Mouse (Mus musculus): ENCODE results near the gene Lhfpl4. TPM values are rescaled to one million over a fixed set of nuclear protein-coding genes. Genes with fewer than 3 reads are reported as not detected.

Gene Lhfpl4
- polyA plus RNA-seq, 1 experiment, result 0.49 TPM

GRCm38 (mm10) chr6:113216280-113216679 lies 21.1 kb upstream of the Lhfpl4 start:
- Histone ChIP-seq H3K27me3 (ENCODE audit: control insufficient read depth, insufficient read depth, low read length) (no peaks in the 10 kb centered on the region), H3K36me3 (ENCODE audit: control insufficient read depth, insufficient read depth, low read length) (no peaks in the 10 kb centered on the region), H3K4me3 (ENCODE audit: control insufficient read depth, low read depth, low read length) (no peak overlapping the region), H3K27ac (ENCODE audit: control insufficient read depth, insufficient read depth, low read depth, low read length) (no peak overlapping the region), H3K4me1 (ENCODE audit: control insufficient read depth, insufficient read depth, low read length) (no peaks in the 10 kb centered on the region)
- TF ChIP-seq CTCF (IDR thresholded peaks at IDR 0.05; ENCODE audit: control insufficient read depth, insufficient read depth, insufficient replicate concordance, low read depth, low read length) (peak; percentile 45; the same call in 1 of the 2 replicates), POLR2A (IDR thresholded peaks at IDR 0.05; ENCODE audit: control insufficient read depth, low read depth, low read length) (no peak)

- Histone ChIP-seq H3K27ac (ENCODE audit: control insufficient read depth, insufficient read depth, low read depth, low read length) (no peak overlapping the region), H3K27me3 (ENCODE audit: control insufficient read depth, insufficient read depth, low read length) (no peaks in the 10 kb centered on the region; the same call in 1 of the 2 replicates), H3K4me3 (ENCODE audit: control insufficient read depth, low read depth, low read length) (peak overlapping the region; percentile 80; the same call in 1 of the 2 replicates), H3K36me3 (ENCODE audit: control insufficient read depth, insufficient read depth, low read length) (no peaks in the 10 kb centered on the region), H3K4me1 (ENCODE audit: control insufficient read depth, insufficient read depth, low read length) (peaks cover 12% of the 10 kb centered on the region)
- TF ChIP-seq CTCF (IDR thresholded peaks at IDR 0.05; ENCODE audit: control insufficient read depth, insufficient read depth, insufficient replicate concordance, low read depth, low read length) (no peak), POLR2A (IDR thresholded peaks at IDR 0.05; ENCODE audit: control insufficient read depth, low read depth, low read length) (no peak)
Observed at GRCm38 (mm10) chr6:113195596-113195992, 410 bp upstream of the Lhfpl4 start.

- Histone ChIP-seq H3K27ac (ENCODE audit: control insufficient read depth, insufficient read depth, low read depth, low read length) (no peak overlapping the region), H3K4me1 (ENCODE audit: control insufficient read depth, insufficient read depth, low read length) (peaks cover 12% of the 10 kb centered on the region), H3K36me3 (ENCODE audit: control insufficient read depth, insufficient read depth, low read length) (no peaks in the 10 kb centered on the region), H3K4me3 (ENCODE audit: control insufficient read depth, low read depth, low read length) (no peak overlapping the region; the same call in 1 of the 2 replicates), H3K27me3 (ENCODE audit: control insufficient read depth, insufficient read depth, low read length) (no peaks in the 10 kb centered on the region; the same call in 1 of the 2 replicates)
- TF ChIP-seq POLR2A (IDR thresholded peaks at IDR 0.05; ENCODE audit: control insufficient read depth, low read depth, low read length), result no peak
- no peak for TF ChIP-seq CTCF (IDR thresholded peaks at IDR 0.05; ENCODE audit: control insufficient read depth, insufficient read depth, insufficient replicate concordance, low read depth, low read length)
Observed at GRCm38 (mm10) chr6:113194517-113194840, 705 bp downstream of the Lhfpl4 start.

GRCm38 (mm10) chr6:113193765-113194460 lies 1.3 kb downstream of the Lhfpl4 start:
- H3K4me3 ChIP-seq (ENCODE audit: control insufficient read depth, low read depth, low read length), result peak overlapping the region; percentile 39

GRCm38 (mm10) chr6:113184866-113185525 lies 10.2 kb downstream of the Lhfpl4 start:
- Histone ChIP-seq H3K36me3 (ENCODE audit: control insufficient read depth, insufficient read depth, low read length) (no peaks in the 10 kb centered on the region), H3K4me3 (ENCODE audit: control insufficient read depth, low read depth, low read length) (peak overlapping the region; percentile 14), H3K4me1 (ENCODE audit: control insufficient read depth, insufficient read depth, low read length) (no peaks in the 10 kb centered on the region; the same call in 1 of the 2 replicates), H3K27ac (ENCODE audit: control insufficient read depth, insufficient read depth, low read depth, low read length) (no peak overlapping the region), H3K27me3 (ENCODE audit: control insufficient read depth, insufficient read depth, low read length) (no peaks in the 10 kb centered on the region)
- no peak for TF ChIP-seq POLR2A (IDR thresholded peaks at IDR 0.05; ENCODE audit: control insufficient read depth, low read depth, low read length)
- no peak for TF ChIP-seq CTCF (IDR thresholded peaks at IDR 0.05; ENCODE audit: control insufficient read depth, insufficient read depth, insufficient replicate concordance, low read depth, low read length)

More at GRCm38 (mm10) chr6:113193765-113194460, 1.3 kb downstream of the Lhfpl4 start:
- H3K36me3 ChIP-seq (ENCODE audit: control insufficient read depth, insufficient read depth, low read length), result no peaks in the 10 kb centered on the region
- no peak overlapping the region for H3K27ac ChIP-seq (ENCODE audit: control insufficient read depth, insufficient read depth, low read depth, low read length)
- H3K4me1 ChIP-seq (ENCODE audit: control insufficient read depth, insufficient read depth, low read length), result peaks cover 12% of the 10 kb centered on the region
- no peaks in the 10 kb centered on the region; the same call in 1 of the 2 replicates for H3K27me3 ChIP-seq (ENCODE audit: control insufficient read depth, insufficient read depth, low read length)
- no peak for TF ChIP-seq CTCF (IDR thresholded peaks at IDR 0.05; ENCODE audit: control insufficient read depth, insufficient read depth, insufficient replicate concordance, low read depth, low read length)

- no peak overlapping the region for H3K4me3 ChIP-seq (ENCODE audit: control insufficient read depth, low read depth, low read length)
- no peak overlapping the region for H3K27ac ChIP-seq (ENCODE audit: control insufficient read depth, insufficient read depth, low read depth, low read length)
- H3K36me3 ChIP-seq (ENCODE audit: control insufficient read depth, insufficient read depth, low read length), result no peaks in the 10 kb centered on the region
- no peak for TF ChIP-seq CTCF (IDR thresholded peaks at IDR 0.05; ENCODE audit: control insufficient read depth, insufficient read depth, insufficient replicate concordance, low read depth, low read length)
- no peak for TF ChIP-seq POLR2A (IDR thresholded peaks at IDR 0.05; ENCODE audit: control insufficient read depth, low read depth, low read length)
- H3K4me1 ChIP-seq (ENCODE audit: control insufficient read depth, insufficient read depth, low read length), result no peaks in the 10 kb centered on the region; the same call in 1 of the 2 replicates
- no peaks in the 10 kb centered on the region for H3K27me3 ChIP-seq (ENCODE audit: control insufficient read depth, insufficient read depth, low read length)
Observed at GRCm38 (mm10) chr6:113184163-113184562, 11.0 kb downstream of the Lhfpl4 start.

GRCm38 (mm10) chr6:113179195-113179733 lies 15.9 kb downstream of the Lhfpl4 start:
- Histone ChIP-seq H3K36me3 (ENCODE audit: control insufficient read depth, insufficient read depth, low read length) (no peaks in the 10 kb centered on the region), H3K27me3 (ENCODE audit: control insufficient read depth, insufficient read depth, low read length) (no peaks in the 10 kb centered on the region), H3K27ac (ENCODE audit: control insufficient read depth, insufficient read depth, low read depth, low read length) (no peak overlapping the region), H3K4me1 (ENCODE audit: control insufficient read depth, insufficient read depth, low read length) (peaks cover 2% of the 10 kb centered on the region; the same call in 1 of the 2 replicates), H3K4me3 (ENCODE audit: control insufficient read depth, low read depth, low read length) (no peak overlapping the region)
- TF ChIP-seq POLR2A (IDR thresholded peaks at IDR 0.05; ENCODE audit: control insufficient read depth, low read depth, low read length), result no peak
- no peak for TF ChIP-seq CTCF (IDR thresholded peaks at IDR 0.05; ENCODE audit: control insufficient read depth, insufficient read depth, insufficient replicate concordance, low read depth, low read length)

Data from testis, adult 2 months (tissue).